ENCODE assay signal across 13 mouse cellular contexts in genomic region chr2:153582876-153583585, GRCm38 (mm10). TPM values are rescaled to one million over a fixed set of nuclear protein-coding genes. Genes with fewer than 3 reads are reported as not detected.
DNase-seq lines count a peak whose midpoint lies in the region; ATAC-seq and TF ChIP-seq lines count a peak whose summit lies in the region.
"Had no signal": no experiment of that assay in that cellular context is flagged by ENCODE, and none has a peak within 500 bp of the region (broad histone marks: within the 10 kb centered on the region; RNA-seq: fewer than 3 reads in every experiment).

No protein-coding gene starts in this region.

- no peak for TF ChIP-seq CTCF in forebrain, postnatal 0 days (IDR thresholded peaks at IDR 0.05; ENCODE audit: low read depth)
- TF ChIP-seq CTCF in intestine, postnatal 0 days (IDR thresholded peaks at IDR 0.05; ENCODE audit: low read depth): no peak

- H3K4me3 ChIP-seq in forebrain, embryonic 10.5 days: no peak overlapping the region
- H3K4me3 ChIP-seq in forebrain, postnatal 0 days (ENCODE audit: low read depth, low read length): no peak overlapping the region
- no peak overlapping the region for H3K4me3 ChIP-seq in intestine, postnatal 0 days (ENCODE audit: low read depth, low read length)

- H3K36me3 ChIP-seq in forebrain, embryonic 10.5 days (replicated peaks): no peaks in the 10 kb centered on the region
- H3K36me3 ChIP-seq in forebrain, postnatal 0 days (ENCODE audit: insufficient read depth): no peaks in the 10 kb centered on the region
- no peaks in the 10 kb centered on the region for H3K36me3 ChIP-seq in intestine, postnatal 0 days (ENCODE audit: control insufficient read depth, insufficient read depth)

- peaks cover 48% of the 10 kb centered on the region for H3K4me1 ChIP-seq in forebrain, embryonic 10.5 days
- H3K4me1 ChIP-seq in forebrain, postnatal 0 days (ENCODE audit: insufficient read depth): no peaks in the 10 kb centered on the region
- H3K4me1 ChIP-seq in intestine, postnatal 0 days (replicated peaks; ENCODE audit: control insufficient read depth, insufficient read depth, low read length): peaks cover 10% of the 10 kb centered on the region

- H3K9me3 ChIP-seq in forebrain, embryonic 10.5 days: no peaks in the 10 kb centered on the region
- H3K9me3 ChIP-seq in forebrain, postnatal 0 days (ENCODE audit: low read length): no peaks in the 10 kb centered on the region
- no peaks in the 10 kb centered on the region for H3K9me3 ChIP-seq in intestine, postnatal 0 days (ENCODE audit: control insufficient read depth)

- no peak for DNase-seq in forebrain, embryonic 10.5 days (ENCODE audit: extremely low spot score, low spot score)
- DNase-seq in forebrain, postnatal 0 days: no peak
- DNase-seq in kidney, postnatal 4 days: peak; percentile 18 to 47
- DNase-seq in kidney, postnatal 14 days: no peak
- DNase-seq in spleen, postnatal 10 days (ENCODE audit: low spot score in 2 of 2): no peak
- DNase-seq in cerebellum, postnatal 10 days: no peak
- DNase-seq: cerebellum, postnatal 14 days; layer of hippocampus, postnatal 36 days; lung, embryonic 14.5 days; thymus, postnatal 14 days had no signal

- peaks cover 37% of the 10 kb centered on the region for H3K27me3 ChIP-seq in forebrain, embryonic 10.5 days (ENCODE audit: poor library complexity, severe bottlenecking)
- H3K27me3 ChIP-seq in forebrain, postnatal 0 days (ENCODE audit: insufficient read depth, low read length): no peaks in the 10 kb centered on the region
- no peaks in the 10 kb centered on the region for H3K27me3 ChIP-seq in intestine, postnatal 0 days (replicated peaks; ENCODE audit: control insufficient read depth, insufficient read depth, low read length)

- no peak overlapping the region for H3K4me2 ChIP-seq in forebrain, postnatal 0 days (ENCODE audit: low read depth)
- H3K4me2 ChIP-seq in intestine, postnatal 0 days (replicated peaks; ENCODE audit: low read depth): peak overlapping the region; percentile 43; the same call in 1 of the 2 replicates
- H3K4me2 ChIP-seq: lung, embryonic 14.5 days had no signal

- no peak for ATAC-seq in forebrain, postnatal 0 days
- ATAC-seq in intestine, postnatal 0 days: peak; percentile 28; the same call in 1 of the 2 replicates
- peak; percentile 25 for ATAC-seq in megakaryocyte-erythroid progenitor cell, adult 5-6 weeks (replicated peaks; ENCODE audit: low FRiP score, low TSS enrichment, poor library complexity, severe bottlenecking)
- ATAC-seq: midbrain, embryonic 16.5 days had no signal

- H3K9ac ChIP-seq in forebrain, postnatal 0 days: no peak overlapping the region
- no peak overlapping the region for H3K9ac ChIP-seq in intestine, postnatal 0 days (ENCODE audit: low read depth, low read length)
- H3K9ac ChIP-seq: lung, embryonic 14.5 days had no signal

- 49% methylated on average over 15 of the region's 15 CpGs for WGBS in forebrain, embryonic 10.5 days
- 56% methylated on average over 15 of the region's 15 CpGs for WGBS in forebrain, postnatal 0 days
- WGBS in intestine, postnatal 0 days: 35% methylated on average over 15 of the region's 15 CpGs

- peak overlapping the region; percentile 76 for H3K27ac ChIP-seq in forebrain, embryonic 10.5 days
- no peak overlapping the region for H3K27ac ChIP-seq in forebrain, postnatal 0 days (ENCODE audit: low read depth, low read length)
- H3K27ac ChIP-seq in intestine, postnatal 0 days (ENCODE audit: low read depth, low read length): no peak overlapping the region

RNA-seq across cellular contexts. Expression of gene Commd7, which starts 49.5 kb away (rescaled TPM):
- polyA plus RNA-seq in forebrain, embryonic 10.5 days (2016; fragmentation: Nextera tagmentation; extraction: Ambion mirVana): 66.2 and 71.8 TPM in 2 replicates
- 39.2 and 46.4 TPM in 2 replicates for total RNA-seq in forebrain, postnatal 0 days (2014; rRNA removed)
- 105 and 116 TPM in 2 replicates for polyA plus RNA-seq in forebrain, postnatal 0 days (2015; fragmentation: Nextera tagmentation; extraction: Ambion mirVana)
- 74.8 and 84.7 TPM in 2 replicates for polyA plus RNA-seq in intestine, postnatal 0 days (2015; fragmentation: Nextera tagmentation; extraction: Ambion mirVana)
- total RNA-seq in megakaryocyte-erythroid progenitor cell, adult 5-6 weeks (2014; fragmentation: Nextera tagmentation): 25.8 and 35.8 TPM in 2 replicates
- 22.3 and 24.1 TPM in 2 replicates for total RNA-seq in megakaryocyte-erythroid progenitor cell, adult 5-6 weeks (2017)

RNA-seq across cellular contexts. Expression of gene Nol4l, which starts 53.3 kb away (rescaled TPM):
- 11.7 and 12.3 TPM in 2 replicates for polyA plus RNA-seq in forebrain, embryonic 10.5 days (2016; fragmentation: Nextera tagmentation; extraction: Ambion mirVana)
- 57.4 and 58.5 TPM in 2 replicates for total RNA-seq in forebrain, postnatal 0 days (2014; rRNA removed)
- 20.5 and 28.0 TPM in 2 replicates for polyA plus RNA-seq in forebrain, postnatal 0 days (2015; fragmentation: Nextera tagmentation; extraction: Ambion mirVana)
- polyA plus RNA-seq in intestine, postnatal 0 days (2015; fragmentation: Nextera tagmentation; extraction: Ambion mirVana): 21.9 and 25.2 TPM in 2 replicates
- 10.4 and 13.8 TPM in 2 replicates for total RNA-seq in megakaryocyte-erythroid progenitor cell, adult 5-6 weeks (2014; fragmentation: Nextera tagmentation)
- total RNA-seq in megakaryocyte-erythroid progenitor cell, adult 5-6 weeks (2017): 4.2 and 13.3 TPM in 2 replicates

Comparison
In these comparisons a context has a peak if more than half of its experiments do, and no peak if none do; other contexts are left out.
1. DNase-seq: peak in kidney, postnatal 4 days (2 of 2); none in forebrain, embryonic 10.5 days (single experiment), forebrain, postnatal 0 days (single experiment), kidney, postnatal 14 days (single experiment), spleen, postnatal 10 days (0 of 2) and cerebellum, postnatal 10 days (0 of 2).